Mouse (Mus musculus) frontal cortex, adult 2 months (tissue): ENCODE results near the gene Btg2. TPM values are rescaled to one million over a fixed set of nuclear protein-coding genes. Genes with fewer than 3 reads are reported as not detected.

ENCODE experiments used
- DNase-seq, 2 experiments: peaks; one replicate each; pipeline ENCODE4 v3.0.0; 2022; ENCODE audit warnings: low spot score in 1 of 2; ENCODE audit errors: extremely low spot score in 1 of 2
- polyA plus RNA-seq: library from polyadenylated mRNA; depleted of rRNA; stranded (reverse); fragments of >200 nt; gene quantifications from 2 replicates; pipeline ENCODE4 v1.2.3, GENCODE M21; 2012

Gene Btg2
- polyA plus RNA-seq, 1 experiment, result 18.8 TPM

DNA sequence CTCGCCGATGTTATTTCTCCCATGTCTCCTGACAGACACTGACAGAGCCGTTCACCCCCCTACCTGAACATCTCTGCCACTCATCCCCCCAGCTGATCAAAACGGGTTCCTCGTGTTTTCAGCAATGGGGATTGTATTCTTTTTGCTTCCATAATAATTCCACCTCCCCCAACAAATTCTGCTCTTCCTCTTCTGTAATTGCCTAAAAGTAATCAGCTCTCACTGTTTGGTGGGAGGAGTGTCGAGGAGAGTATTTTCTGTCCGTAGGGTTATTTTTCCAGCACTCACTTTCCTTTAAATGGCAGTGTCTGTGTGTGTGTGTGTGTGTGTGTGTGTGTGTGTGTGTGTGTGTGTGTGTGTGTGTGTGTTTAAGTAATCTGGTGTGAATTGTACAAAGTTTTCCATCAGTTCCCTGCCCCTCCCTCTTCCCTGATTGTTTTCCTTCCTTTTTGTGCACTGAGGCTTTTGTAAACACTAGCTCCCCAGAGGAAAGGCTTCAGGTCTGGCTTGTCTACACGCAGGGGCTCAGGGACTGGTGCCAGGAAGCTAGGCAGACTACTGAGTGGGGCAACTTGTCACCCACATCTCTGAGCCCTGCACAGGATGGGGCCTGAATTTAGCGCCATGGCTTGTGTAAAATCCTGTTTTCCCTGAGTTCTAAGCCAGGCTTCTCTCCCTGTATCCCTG lies 700 bp upstream of the Btg2 start:
- DNase-seq, result no peak

DNA sequence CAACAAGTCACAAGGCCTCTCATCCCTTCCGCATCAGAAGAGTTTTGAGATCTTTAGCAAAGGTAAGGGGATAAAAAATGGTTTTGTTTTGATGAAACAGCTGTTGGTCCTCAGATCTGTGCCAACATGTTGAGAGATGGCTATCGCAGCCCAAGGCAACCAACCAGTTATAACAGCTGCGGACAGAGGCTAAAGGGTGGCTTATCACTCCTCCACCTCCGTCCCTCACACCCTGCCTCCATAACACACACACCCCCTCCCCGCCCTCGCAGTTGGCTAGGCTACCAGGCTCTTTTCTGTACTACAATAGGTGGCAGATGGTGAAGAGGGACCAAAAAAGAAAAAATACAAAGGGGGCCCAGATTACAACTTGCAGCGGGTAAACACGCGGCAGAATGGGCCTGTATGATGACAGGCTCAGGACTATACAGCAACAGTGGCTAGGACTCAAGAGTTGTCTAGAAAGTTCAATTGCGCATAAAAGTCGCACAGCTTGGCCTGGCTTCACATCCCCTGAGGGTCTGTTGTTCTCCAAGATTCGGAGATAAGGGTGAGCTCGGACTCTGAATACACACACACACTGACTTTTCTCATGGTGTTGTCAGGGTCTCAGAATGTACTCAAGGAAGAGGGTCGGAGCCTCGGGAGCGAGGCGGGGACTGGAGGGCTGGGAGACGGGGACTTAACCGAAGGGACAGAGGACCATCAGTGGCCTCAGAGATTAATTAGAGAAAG lies 692 bp downstream of the Btg2 start:
- DNase-seq, result no peak

DNA sequence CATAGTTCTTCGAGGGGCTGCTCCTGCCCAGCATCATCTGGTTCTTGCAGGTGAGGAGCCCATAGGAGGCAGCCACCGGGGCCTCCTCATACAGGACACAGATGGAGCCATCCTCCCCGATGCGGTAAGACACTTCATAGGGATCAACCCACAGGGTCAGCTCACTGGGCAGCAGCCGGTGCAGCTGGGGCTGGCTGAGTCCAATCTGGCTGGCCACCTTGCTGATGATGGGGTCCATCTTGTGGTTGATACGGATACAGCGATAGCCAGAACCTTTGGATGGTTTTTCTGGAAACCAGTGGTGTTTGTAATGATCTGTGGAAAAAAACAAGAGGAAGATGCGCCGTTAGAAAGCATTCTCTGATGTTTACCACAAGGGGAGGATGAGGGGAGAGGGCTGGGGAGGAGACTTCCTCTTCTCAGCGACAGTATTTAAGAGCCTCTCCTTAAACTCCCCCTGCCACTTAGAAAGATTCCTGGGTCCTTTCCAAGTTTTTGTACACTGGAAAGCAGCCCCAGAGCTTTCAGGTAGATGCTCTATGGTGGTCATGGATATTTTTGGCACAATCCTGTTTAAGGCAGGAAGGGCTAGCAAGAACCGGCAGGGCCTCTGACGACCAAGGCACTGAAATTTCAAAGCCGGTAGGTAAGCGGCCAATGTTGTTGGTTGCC lies 1.4 kb downstream of the Btg2 start:
- DNase-seq, result no peak

DNA sequence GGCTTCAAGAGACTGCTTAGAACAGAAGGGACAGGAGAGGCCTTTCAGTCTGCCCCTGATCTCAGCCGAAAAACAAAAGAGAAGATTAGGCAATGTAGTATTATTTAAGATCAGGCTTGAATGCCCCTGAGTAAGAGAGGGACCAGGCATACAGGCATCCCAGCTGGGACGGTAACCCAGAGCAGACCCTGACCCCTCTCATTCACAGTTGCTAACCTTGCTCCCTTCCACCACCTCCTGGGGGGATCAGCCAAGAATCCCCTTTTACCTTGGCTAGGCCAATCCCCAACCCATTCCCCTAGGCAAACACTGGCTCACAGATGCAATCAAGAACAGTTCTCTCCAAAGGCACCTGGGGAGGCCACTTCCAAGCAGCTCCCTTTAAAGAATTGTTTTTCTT lies 2.1 kb downstream of the Btg2 start:
- no peak for DNase-seq

DNA sequence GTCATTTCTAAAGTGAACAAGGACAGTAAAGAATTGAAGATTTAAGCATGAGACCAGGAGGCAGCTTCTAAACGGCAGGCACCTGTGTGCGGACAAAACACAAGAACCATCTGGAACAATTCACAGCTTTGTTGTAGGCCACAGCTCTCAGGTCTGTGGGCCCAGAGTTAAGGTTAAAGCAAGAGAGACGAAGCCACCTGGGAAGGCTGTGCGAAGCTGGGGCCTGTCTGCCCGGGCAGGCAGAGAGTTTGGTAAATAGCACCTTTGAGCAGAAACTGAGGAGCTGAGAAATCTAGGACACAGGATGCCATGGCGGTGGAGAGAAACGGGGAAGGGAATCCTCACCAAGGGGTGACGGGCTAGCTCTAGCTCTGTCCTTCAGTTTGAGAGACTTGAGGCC lies 3.4 kb downstream of the Btg2 start:
- no peak for DNase-seq

DNA sequence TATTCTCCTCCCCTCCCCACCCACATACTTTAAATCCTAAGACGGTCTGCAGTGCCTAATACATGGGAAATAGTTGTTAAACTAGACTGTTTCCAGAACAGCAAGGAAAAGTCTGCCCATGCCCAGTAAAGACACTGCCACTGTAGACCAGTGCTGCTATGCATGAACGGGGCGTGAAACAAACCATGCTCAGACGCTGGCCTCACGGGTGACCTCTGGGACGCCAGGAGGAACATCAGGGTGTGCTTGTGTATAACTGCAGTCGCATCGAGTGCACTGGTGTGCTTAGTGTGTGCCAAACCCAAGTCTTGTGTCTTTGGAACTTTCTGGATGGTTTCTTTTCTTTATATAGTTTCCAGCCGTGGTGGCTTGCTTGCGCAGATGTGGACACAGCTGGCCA lies 4.3 kb downstream of the Btg2 start:
- no peak for DNase-seq

DNA sequence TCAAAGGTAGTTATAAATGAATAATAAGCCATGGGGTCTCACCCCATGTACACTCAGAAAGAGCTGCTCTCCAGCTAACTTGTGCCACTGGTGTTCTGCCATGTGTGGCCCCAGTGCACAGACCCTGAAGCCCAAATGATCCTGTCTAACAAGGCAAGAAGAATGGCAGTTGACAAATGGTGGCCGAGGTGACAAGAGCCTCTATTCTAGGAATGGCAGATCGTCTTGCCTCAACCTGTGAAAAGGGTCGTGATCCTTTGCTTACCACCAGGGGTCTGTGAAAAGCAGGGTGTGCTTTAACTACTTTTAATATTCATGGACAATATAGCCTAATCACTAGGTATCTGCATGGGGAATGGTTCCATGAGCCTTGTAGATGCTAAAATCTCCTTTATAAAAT lies 4.7 kb downstream of the Btg2 start:
- DNase-seq, result no peak

DNA sequence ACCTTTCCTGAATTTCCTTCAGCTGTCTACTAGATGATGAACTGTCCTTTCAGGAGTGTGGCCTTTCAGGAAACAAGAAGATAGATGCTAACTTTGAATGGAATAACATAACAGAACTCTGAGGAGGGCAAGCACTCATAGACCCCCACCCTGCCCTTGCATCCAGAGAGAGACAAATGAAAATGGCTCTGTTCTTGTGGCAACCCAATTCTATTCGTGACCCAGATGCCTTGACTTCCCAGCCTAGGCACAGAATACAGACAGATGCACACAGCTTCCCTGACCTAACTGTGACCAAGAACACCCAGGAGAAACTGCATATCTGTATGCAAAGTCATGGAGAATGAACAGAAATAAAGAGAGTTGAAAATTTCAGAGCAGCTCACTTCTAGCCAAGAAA lies 5.3 kb downstream of the Btg2 start:
- no peak for DNase-seq

DNA sequence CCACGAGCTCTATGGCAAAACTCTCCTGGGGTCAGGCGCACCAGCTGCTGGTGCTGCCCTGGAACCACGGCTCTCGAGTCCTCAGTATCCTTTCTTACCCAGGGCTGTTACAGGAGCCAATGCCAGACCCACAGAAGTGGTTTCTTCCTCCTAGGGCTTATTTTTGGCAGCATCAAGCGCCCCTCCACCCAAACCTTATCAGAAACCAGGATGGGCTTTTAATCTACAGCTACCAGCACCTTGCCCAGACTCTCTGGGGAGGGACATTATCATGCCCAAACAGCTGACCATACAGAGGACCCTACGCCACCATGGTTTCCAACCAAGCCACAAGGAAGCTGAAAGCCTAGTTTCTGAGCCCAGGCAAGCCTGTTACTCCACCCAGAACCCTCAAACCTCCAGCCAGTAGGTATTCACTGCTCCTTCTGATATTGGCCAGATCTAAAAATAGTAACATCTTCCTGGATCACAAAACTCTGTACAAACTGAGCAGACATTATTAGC lies 5.8 kb downstream of the Btg2 start:
- DNase-seq, result no peak

DNA sequence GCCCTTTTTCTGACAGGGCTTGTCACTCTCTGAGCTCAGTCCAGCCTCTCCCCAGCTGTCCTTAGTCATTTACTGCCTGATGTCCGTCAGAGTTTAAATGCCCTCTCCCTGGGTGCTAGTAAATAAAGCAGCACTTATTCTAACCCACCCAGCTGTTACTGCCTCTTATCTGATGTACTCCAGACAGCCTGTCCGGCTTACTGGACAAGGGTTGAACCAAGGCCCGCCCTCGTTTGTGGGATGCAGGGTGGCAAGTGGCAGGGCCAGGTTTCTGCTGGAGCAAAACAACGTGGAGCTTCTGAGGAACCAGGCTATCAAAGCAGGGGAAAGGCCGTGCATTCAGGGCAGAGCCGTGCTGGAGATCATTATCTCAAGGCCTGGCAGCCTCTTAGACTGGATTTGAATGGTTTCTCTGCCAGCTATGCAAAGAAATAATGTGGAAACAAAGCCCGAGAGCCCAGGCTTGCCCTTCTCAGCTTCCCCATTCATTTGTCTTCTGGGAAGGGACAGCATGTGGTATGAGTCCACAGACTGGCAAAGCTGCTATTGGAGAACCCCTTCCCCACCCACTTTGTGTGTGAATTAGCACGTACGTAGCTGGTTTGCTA lies 7.4 kb downstream of the Btg2 start:
- DNase-seq, result no peak

DNA sequence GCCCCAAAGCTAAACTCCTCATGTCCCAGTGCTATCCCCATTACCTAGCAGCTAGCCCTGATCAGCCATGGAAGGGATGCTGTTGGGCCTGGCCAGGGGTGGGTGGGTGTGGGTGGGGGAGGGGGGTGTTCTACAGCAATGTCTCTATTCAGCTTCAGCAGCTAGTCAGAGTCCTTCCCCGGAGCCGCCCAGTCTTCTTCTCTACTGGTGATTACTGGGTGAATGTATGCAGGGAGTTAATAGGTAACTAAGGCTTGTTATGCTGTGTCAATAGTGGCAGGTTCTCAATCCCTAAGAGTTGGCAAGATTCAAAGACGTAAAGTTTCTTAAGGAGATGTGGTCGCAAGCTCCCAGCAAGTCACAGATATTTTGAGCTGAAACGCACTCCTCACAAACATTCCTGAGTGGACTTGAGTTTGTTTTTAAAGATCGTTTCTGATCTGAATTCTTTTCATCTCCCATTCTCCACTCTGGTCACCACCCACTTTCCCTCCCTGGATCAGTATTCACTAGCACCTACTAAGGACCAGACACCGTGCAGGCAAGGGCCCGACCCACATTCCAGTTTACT lies 8.7 kb downstream of the Btg2 start:
- no peak for DNase-seq

DNA sequence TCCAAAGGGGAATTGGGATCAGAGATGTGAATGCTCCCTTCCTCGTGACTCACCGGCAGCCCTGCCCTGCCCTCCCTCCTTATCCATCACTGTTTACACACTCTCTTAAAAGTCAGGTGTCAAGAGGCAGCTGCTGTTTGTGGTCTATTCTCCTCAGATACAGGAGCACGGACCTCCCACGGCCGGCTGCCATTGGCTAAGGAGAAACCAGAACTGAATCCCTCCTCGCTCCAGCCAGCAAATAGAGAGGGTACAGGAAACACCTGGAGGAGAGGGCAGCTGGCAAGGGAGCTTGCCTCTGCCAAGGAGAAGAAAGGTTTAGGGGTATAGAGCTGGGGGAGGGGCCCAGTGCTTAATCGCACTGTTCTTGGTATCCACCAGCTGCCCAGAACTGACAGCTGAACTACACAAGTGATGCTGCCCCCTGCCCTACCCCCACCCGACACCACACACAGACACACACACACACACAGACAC lies 11.7 kb downstream of the Btg2 start:
- no peak for DNase-seq

DNA sequence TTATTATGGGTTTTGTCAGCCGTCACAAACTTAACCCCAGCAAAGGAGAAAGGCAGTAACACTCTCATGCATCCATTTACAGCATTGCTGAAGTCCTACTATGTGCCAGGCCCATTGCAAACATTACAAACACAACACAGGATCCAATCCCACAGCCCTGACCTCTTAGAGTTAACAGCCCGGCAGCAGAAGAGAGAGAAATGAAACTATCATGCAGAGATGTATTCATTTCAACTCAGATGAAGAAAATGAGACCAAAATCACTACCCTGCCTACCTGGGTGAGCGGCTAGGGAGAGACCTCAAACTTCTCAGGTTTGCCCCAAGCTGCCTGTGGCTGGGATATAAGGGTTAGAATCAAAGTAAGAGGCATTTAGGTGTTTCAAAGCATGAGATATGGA lies 12.4 kb downstream of the Btg2 start:
- no peak for DNase-seq

DNA sequence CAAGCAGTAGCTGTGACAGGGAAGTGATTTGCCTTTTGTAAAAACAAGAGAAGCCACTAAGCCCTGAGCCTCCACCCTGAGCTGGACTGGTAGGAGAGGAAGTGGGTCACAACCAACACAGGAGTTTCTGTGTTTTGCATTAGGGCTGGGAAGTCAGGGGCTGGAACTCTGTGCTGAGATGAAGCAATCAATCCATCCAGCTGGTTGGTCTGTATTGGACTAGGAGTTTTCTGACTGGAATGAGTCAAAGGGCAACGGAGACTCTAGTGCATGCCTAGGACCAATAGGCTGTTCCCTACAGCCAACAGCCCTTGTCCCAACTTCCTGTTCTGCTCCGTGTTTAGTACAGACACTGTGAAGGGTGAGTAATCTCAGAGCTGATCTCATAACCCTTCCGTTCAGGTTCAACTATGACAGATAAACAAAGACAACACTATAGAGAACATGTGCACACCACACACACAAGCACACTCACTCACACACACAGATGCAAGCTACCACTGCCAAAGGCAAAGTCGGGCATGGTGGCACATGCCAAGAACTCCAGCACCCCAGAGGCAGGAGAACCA lies 13.6 kb downstream of the Btg2 start:
- no peak for DNase-seq

DNA sequence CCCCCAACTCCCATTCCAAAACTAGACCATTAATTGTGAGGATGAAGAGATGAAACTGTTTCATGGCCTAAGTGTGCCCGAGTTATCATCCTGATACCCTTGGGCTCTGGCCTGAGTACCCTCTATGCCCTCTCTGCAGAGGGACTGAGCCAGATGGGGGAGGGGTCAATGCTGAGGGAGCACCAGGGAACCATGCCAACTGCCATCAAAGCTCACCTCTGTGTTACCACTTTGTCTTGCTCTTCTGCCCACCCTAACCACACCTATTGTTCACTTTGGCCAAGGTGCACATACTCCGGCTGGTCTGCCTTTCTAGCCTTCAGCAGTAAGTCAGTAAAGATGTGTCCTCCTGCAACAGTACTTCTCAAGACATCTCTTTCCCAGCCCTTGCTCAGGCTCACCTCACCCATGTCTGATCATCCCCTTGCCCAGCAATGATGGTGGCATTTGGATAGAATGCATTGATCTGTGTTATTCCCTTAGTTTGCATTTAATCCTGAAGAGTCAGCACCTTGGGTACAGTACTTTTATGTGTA lies 14.6 kb downstream of the Btg2 start:
- DNase-seq, result no peak

DNA sequence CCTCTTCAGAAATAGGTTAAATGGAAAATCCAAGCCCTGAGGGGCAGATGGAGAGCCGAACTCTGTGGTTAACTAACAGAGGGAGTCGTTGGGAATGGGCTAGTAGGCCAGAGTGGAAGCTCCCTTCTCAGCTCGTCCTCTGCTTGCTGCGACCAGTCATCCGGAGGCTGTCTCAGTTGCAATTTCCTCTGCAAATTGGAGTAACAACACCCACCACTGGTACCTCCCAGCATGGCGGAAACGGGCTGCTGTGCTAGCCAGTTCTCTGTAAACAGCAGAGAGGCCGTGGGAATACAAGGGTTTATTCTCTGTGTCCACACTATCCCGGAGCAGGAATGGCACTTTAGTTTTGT lies 15.2 kb downstream of the Btg2 start:
- no peak for DNase-seq

DNA sequence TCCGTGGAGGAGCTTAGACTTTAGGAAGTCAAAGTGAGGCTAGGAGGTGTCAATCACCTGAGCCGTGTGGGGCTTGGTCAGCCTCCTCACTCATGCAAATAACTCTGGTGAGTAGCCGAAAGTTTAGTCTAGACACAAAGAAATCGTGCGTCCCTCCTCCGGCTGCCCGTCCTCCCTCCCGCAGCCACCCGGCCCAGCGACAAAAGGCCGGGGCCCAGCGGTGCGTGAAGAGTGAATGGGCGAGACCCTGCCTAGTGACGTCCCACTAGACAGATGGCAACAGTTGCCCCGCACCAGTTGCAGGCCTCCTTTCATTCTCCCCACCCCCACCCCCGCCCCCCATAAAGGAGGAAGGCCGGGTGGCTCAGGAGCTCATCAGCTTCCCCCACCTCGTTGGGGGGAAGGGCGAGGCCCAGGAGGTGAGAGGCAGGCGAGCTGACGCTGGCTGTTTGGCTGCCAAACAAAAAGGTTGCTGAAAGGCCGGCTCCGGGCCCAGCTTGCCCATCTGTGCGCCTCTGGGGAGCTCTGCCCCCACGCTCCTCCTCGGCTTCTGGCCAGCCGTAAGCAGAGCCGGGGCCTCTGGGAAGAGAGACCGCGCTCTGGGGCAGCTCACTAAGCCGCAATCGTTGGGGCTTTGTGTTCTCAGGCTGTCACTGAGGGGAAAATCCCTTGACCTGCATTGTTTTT lies 15.7 kb downstream of the Btg2 start:
- DNase-seq, result peak in 1 of 2 experiments; percentile 58

DNA sequence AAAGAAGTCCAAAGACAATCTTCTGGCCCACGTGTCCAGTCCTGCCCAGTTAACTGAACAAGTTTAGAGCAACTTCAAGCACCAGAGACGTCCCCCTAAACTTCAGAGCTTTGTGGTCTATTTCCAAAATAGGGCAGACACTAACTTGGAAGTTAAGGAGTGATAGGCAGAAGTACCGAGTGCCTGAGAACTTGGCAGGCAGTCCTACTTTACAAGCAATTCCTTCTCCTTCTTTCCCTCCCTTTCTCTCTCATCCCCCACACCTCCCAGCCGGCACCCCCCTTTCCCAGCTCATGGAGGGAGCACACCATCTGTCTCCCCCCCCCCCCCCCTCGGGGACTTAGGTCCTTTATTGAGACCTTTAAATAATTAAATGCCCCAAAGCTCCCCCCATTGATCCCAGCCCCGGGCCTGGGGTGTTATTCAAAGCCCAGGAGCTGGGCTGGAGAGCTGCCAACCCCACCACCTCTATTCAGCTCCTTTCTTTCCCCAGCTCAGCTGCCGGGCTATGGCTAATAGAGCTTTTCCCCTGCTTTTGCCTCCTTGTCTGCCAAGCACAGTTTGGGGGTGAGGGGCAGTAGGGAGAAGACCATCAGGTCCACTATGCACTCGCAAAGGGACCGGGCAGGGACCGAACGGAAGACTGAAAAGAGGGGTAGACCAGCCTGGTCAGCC lies 16.4 kb downstream of the Btg2 start:
- no peak for DNase-seq

DNA sequence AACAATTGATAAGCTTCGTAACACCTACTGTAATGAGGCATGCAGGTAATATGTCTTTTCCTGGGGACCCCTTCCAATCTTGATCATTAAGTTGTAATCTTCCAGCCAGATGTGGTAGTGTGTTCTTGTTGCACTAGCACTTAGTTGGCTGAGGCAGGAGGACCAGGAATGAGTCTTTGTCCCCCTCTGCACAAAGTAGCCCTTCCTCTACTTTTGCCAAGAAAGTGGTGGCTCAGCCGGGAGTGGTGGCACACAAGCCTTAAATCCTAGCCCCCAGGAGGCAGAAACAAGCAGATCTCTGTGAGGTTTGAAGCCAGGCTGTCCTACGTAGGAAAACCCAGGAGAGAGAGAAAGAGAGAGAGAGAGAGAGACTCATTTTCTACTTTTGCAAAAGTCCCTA lies 17.0 kb downstream of the Btg2 start:
- DNase-seq, result no peak
